Mouse (Mus musculus) B cell, adult 2 months (primary cell): ENCODE data around the gene Arl15.

ENCODE experiments used
- DNase-seq, 2 experiments: peaks; one replicate each; pipeline ENCODE4 v3.0.0; 2022

The Arl15 gene

DNA sequence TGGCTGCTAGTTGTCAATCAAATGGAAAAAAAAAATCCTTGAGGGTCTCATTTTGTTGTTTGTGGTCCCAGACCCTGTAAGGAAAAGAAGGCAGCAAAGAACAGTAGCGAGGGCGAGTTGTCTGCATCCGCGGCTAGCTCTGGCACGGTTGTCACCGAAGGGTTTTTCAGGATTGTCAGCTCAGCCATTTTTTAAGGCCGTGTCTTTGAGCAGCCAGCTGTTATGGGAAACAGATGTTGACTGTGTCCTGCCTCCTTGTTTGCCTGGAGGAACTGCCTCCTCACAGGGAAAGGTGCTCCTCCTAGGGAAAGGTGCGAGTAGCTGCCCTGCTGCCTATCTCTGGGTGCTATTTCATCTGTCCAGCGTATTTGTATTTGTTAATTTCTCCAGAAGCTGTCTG lies 144.3 kb downstream of the Arl15 start:
- DNase-seq, result no peak

DNA sequence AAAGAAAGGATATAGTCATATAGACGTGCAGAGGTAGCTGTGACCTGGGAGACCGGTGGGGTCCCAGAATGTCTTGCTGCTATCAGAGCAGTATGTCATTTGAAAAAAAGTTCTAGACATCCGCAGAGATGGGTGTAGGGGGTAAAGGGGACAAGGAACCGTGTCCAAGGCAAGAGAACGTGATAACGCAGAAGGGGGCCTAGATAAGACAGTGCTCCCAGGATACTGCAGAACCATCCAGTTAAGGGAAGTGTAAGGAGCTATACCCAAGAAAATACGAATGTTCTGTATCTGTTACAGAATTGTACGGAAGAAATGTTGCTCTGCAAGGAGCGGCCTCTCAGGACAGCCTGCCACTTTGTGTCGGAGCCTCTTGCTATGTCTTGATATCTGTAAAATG lies 144.8 kb downstream of the Arl15 start:
- no peak for DNase-seq

DNA sequence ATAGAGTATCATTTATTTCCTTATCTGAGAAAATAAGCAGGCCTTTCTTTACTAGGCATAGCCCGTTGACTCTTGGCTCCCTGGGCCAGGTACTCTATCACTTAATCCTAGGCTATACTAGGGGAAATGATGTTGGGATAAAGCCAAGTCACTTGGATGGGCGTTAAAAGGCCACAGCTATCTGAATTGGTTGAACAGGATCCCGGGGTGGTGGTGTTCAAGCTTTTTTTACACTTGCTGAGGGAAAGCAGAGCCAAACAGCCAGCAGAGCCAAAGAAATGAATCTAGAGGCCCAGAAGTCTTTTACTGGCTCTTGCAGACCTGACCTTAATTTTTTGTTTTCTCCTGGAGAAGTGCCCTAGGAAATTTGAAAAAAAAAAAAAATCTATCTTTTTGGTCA lies 145.4 kb downstream of the Arl15 start:
- DNase-seq, result no peak

DNA sequence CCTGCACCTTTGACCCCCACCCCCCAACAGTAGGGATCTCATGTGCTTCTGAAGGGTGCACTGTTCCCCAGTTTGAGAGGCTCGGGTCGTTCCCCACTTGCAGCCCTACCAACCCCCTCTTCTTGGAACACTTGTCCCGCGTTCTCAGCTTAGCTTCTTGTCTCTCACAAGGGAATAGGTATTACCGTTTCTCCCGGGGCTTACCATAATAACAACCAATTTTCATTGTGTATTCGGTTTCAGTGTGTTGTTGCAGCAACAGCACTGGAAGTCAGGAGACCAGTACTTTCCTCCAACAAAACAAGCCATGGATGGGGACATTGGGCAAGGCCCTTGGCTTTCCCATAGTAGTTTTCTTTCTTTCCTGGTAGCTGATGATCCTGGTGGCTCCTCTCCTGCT lies 145.8 kb downstream of the Arl15 start:
- no peak for DNase-seq

DNA sequence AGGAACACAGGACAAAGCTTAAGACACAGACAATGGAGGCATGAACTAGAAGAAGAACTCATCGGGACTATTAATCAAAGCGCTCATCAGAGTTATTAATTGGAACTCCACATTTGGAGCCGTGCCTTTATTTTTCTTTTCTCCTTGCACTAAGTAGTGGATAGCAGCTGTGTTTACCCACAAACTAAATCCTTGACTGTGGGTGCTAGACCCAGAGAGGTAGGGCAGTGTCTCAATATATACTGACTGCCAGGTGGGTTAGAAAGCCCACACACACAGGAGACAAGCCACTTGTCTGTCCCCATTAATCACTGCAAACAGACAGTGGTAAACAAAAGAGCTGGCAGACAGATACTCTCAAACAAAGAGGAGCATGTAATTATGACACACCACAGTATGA lies 147.6 kb downstream of the Arl15 start:
- DNase-seq, result no peak

DNA sequence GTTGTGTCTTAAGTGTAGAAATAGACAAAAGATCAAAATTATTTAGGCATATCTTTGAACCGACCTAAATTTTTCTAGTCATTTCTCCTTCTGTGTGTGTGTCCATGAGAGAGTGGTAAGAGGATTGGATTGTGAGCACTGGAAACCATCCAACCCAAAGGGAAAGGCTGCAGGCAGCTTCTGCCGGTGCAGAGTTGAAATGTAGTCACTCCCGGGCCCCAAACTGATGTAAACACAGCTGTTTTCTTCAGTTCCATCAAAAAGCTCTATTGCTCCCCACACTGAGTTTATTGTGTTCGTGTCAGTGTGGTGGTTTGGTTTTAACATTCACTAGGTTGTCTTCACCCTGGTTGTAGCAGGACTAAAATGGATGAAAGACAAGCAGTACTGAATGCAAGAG lies 153.2 kb downstream of the Arl15 start:
- no peak for DNase-seq

DNA sequence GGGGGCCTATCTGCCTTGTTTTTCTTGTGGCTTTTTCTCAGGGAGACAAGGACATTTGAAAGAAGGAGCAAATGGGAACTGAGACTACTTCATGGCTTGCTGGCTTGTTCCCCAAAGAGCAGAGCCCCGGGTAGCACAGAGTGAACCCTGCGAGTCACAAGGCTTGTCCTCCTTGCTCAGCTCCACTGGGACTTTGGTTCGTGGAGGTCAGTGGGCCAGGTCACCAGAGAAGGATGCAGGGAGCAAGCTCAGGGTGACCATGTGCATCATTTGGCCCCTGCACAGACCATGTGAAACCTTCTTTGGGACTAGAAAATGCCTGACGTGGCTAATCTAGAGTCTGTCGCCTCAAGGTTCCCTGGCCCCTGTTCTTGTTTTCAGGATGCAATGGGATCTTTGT lies 155.4 kb downstream of the Arl15 start:
- no peak for DNase-seq

DNA sequence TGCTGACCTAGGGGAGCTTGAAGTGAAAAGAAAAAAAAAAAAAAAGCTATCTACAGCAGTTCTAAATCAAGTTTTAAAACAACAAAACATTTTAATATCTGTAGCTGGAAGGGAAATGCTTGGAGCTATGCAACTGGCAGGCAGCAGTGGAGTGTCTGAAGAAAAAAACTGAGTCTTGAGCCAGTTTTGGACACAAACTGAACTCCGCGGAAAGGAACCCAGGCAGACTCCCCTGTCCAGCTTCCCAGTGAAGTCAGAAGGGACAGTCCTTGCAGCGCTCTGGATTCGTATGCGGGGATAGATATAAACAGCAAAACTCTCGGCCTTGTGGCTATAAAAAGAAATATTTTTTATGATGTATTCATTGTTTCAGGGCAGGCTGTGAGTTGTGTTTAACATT lies 155.8 kb downstream of the Arl15 start:
- no peak for DNase-seq

DNA sequence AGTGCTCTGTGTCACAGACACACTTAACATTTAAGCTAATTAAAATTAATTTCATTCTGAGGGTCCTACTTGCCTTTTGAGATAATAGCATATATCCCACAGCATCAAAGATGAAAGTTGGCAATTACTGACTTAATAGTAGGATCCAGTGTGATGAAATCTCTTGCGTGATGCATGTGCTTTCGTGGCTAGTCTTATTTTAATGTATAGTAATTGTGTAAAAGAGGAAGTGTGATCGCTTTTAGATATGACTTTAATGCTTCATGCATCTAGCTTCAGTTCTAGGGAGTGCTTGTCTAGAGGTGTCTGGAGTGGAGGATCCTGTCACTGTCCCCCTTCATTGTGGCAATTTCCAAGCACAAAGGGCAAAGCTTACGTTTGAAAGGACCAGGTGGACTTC lies 163.1 kb downstream of the Arl15 start:
- DNase-seq, result no peak

DNA sequence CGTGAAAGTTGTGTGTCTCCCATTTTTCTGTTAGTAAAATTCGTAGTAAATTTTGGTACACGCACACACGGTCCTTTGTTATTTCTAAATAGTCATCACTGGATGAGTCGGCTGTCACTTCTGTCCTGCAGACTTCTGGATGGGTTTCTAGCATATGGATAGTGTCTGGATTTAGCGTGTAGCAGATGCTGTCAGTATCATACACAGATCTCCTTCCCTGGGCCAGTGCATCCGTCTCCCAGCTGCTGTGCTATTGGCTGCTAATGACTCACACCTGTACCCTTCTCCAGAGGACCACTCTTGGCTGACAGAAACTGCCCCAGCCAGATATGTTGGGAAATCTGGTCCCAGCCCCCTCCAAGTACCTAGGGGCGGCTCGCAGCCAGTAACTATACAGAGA lies 170.6 kb downstream of the Arl15 start:
- DNase-seq, result no peak

DNA sequence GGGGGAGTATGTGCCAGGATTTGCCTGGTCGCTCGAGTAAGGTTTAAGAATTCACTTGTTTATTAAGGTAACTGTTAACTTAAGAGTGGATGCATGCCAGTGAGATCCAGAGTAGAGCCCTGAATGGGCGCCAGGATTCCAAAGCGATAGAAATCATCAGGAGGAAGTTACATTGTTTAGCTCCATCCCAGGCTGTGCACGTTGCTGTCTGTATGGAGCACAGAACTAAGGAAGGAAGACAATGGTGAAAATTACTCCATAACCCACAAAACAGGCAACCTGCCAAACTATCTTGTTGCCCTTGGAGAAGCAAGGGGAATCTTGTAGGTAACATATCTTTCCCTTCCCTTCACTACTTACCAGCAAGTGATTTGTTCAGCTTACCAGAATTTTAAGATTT lies 176.4 kb downstream of the Arl15 start:
- no peak for DNase-seq

DNA sequence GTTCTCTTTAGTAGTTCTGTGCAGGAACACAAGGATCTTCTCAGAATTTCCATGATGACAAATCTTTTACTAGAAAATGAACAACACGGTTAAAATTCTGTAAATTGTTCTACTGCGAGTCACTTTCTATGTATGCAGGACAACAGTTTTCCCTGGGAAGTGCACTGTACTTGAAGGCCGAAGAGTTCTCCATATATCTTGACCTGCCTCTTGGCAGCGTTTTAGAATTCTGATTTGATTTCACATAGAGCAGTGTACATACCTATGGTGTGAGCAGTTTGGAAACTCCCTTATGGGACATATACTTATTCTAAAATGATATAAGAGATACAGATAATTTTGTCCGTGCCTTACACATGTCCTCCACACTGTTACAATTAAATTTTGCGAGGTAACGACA lies 178.1 kb downstream of the Arl15 start:
- DNase-seq, result no peak

DNA sequence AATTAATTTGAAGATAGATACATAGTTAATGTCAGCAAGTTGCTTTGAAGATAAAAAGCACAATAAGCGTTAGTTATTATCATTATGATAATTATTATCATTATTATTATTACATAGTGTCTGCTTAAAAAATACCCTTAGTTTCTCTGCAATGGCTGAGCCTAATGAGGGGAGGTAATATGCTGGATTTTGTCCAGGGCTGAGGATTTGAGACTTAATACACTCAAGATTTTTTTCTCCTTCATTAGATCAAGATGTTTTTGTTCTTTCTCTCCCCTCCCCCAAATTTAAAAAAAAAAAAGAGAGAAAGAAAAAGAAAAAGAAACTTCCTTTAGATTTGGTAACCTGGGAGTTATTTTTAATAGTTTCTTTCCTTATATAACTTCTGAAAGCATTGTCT lies 180.6 kb downstream of the Arl15 start:
- DNase-seq, result no peak

DNA sequence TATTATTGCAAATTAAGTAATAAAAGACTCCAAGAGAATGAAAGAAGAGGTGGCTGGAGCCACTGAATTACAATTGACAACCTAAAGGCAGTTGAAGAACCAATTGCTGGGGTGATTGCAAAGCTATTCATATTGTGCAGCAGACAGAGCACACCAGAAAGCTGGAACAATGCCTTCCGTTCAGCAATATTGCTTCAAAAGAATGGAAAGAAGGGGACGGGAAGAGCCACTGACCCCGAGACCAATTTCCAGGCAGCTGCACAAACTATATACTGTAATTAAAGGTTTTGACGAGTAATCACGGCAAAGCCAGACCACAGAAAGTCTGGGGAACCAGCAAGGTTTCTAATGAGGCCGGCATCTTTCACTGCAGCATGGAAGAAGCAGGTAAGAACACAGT lies 181.4 kb downstream of the Arl15 start:
- no peak for DNase-seq

DNA sequence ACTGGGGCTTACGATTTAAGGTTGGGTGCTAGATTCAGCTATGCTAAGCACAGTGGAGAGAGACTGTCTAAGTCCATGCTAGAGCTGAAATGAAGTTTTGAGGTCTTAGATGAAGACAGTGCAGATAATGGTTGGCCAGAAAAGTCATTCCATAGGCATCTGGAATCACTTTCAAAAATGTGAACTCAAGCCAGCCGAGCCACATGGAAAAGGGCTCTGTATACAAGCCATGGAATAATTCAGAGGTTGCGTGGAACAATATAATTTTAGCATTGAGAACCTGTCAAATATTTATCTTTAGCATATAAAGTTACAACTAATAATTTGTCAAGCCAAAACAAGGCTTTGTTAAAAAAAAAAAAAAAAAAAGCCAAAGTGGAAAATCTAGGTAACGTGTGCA lies 182.6 kb downstream of the Arl15 start:
- DNase-seq, result no peak

DNA sequence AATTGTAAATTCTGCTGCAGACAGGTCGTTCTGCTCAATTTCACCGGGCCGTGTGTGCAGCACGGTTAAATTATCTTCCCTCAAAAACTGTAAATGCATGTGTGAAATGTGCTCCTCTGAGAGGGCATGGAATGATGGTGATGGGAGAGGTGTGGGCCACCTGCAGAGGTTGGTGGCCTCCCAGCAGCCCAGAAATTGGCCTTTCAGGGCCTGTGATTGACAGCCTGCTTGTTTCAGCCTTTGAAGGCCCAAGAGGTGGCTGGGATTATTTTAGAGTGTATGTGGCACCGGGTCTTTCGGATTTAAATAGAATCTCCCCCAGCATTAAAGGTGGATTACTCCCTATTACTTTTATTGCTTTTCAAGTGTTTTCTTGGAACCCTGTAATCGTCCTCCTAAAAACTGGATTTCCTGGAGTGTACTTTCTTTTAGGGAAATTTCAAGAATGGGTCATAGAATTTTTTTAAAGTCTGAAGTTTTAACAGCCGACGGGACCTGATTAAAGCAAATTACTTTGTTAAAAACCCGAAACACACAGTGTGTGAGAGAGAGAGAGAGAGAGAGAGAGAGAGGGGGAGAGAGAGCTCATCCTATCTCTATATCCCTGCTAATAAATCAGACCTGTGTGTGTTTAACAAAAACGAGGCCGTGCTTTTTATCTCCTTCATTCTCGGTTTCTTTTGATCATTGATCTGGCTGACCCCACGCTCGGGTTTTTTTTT lies 186.6 kb downstream of the Arl15 start:
- no peak for DNase-seq

DNA sequence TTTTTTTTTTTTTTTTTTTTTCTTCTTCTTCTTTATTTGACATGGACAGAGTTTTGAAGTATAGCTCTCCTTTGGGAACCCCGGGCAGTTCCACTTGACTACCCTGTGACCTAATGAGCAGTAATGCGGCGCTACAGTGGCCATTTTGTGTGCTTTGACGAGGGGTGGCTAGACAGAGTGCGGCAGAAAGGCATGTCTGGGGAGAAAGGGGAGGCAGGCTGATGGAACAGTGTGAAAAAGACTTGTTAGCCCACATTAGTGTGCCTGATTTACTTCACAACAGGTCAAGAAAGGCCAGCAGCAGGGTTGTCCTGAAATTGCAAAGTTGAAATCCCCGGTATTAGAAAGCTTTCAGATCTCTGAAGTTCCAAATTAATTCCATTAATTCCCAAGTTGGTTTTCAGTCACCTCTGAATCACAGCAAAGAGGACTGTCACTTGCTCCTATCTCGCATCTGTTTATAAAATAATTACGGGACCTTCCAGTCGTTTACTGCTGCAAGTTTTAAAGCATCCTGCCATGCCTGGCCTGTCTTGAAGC lies 187.2 kb downstream of the Arl15 start:
- no peak for DNase-seq

DNA sequence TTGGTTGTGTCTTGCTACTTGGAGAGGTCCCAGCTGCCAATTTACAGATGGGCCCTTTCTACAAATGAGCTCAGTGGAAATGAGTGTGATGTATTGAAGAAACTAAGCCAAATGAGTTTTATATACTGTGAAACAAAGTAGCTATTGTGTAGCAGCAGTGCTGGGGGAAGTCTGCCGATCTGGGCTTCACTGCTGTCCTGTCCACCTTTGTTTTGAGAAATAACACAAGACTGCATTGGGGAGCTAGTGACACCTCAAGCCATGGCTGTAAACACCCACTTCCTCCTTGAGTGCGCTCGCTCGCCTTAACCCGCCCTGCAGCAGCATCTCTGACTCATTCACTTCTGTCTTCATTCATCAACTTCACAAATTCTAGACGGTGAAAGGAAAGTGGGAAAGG lies 189.3 kb downstream of the Arl15 start:
- no peak for DNase-seq

DNA sequence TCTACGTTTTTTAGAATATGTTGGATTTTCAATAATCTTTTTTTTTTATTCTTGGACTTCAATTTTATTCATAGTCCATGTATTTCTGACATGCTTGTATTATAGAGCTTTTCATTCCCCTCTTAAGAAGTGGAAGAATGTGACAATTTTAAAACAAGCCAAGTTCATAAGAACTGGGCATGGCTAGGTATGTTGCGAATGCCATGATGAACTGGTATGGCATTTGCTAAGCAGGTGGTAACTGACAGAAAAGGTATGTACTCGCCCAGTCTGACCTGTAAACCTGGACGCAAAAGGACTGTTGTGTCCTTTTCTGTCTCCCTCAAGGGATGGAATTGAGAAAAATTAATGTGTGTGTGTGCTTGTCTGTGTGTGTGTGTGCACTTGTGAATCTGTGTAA lies 190.2 kb downstream of the Arl15 start:
- no peak for DNase-seq

DNA sequence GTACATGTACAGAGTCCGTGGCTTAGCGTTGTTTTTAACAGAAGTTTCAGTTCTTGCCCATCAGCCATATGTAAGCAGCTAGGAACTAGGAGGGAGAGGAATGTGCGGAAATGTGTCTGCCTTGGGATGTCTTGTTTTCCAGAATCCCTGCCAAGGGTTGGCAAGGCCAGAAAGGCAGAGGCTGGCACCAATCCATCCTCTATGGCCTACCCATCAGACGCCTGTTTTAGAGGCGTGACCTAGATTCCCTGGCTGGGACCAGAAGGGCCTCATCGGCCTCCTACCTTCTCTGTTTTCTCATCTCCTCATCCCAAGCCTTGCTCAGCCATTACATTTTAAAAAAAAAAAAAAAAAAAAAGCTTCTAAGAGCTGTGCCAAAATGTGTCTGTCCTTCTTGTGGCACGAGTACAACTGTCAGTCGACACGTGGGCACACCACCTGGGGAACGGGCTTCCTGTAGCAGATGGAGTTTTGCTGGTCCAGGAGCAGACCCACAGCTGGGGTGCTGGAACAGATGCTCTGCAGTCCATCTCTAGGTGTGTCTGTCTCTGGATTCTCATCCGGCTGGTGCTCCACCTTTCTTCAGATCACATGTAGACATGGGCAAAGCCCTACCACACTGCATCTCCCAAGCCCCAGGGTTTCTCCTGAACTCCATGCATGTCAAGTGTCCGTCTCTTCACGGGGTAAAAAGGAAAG lies 192.7 kb downstream of the Arl15 start:
- DNase-seq, result no peak

DNA sequence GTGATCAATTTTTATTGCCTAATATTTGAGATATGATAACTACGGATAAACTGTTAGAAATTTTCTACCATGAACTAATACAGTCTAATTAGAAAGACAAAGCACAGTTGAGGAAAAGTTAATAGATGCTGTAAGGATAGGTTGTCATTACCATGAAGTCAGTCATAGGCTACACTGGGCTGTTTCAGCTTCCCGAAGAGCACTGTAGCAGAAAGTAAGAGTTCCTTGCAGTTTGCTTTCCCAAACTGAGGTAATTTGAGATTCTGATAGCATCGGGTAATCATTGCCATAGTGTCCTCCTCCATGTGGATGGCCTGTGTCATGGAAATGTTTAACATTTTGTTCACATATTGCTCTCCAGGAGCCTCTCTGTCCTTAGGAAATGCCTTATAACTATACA lies 195.9 kb downstream of the Arl15 start:
- no peak for DNase-seq

DNA sequence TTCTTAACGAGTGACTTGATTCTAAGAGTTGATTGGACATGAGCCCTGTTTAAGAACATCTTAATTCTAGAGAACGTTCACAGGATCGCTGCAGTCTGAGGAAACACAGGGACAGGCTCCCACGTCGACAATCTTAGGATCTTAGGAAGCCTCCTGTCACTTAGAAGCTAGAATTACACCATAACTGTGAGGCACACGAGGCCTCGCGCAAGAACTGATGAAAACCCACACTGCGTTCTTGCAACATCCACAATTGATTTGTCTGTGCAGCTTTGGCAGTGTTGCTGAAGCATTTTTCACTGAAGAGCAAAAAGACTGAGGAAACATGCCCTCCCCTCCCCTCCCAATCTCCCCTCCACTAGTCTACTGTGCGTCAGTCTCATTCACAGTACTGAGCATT lies 196.4 kb downstream of the Arl15 start:
- DNase-seq, result no peak

DNA sequence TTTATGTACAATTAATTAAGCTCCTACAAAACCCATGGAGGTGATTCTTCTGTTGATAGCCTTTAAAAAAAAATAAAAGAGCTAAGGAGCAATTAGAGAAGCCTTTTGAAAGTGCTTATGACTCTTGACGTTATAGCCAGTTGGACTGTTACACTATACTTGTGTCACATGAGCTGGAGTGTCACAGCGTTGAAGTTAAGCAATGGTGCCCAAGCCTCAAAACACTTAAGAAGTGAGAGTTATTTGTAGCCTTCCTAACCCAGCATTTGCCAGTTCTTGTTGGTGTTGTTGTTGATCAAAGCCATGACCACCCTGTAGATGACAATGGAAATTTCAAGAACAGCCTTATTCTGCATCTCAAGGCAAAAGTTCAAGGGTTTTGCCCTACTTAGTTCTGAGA lies 198.8 kb downstream of the Arl15 start:
- DNase-seq, result no peak

DNA sequence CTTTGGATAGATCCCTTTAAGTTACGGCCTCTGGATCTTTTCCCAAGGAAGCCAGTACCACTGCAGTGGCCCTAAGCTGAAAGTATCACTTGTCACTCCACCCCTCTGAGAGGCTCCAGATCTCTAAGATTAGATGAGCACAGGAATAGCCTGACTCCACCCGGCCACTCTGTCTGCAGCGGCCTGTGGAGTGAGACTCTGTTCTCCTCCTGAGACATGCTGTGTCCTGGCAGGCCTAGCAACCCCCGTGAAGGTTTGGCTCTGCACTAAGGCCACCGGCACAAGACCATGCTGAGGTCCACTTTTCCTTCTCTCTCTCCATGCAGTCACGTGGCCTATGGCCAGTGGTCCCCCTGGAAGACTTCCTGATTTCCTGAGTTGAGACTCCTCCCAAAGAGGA lies 200.3 kb downstream of the Arl15 start:
- no peak for DNase-seq
